Mouse (Mus musculus) embryonic facial prominence, embryonic 10.5 days (tissue): ENCODE measurements around the gene Cdca7l. TPM values are rescaled to one million over a fixed set of nuclear protein-coding genes. Genes with fewer than 3 reads are reported as not detected.
"Not testable (repeated sequence)": the region's sequence is repeated elsewhere in the genome, so short reads cannot be mapped to it uniquely, and the experiment has no call there.

Source experiments
- DNase-seq: peaks from one replicate; pipeline ENCODE4 v3.0.0-alpha.2; 2017; ENCODE audit warnings: low spot score
- H3K27ac ChIP-seq: fragments of 300-500 bp; sonication (generic); replicated peaks from 2 replicates; pipeline ENCODE4 v1.5.1; 2016; ENCODE audit warnings: mild to moderate bottlenecking
- H3K27me3 ChIP-seq: fragments of 300-500 bp; sonication (generic); replicated peaks from 2 replicates; pipeline ENCODE4 v1.6.1; 2016; ENCODE audit warnings: low read depth, mild to moderate bottlenecking; ENCODE audit not compliant: poor library complexity, severe bottlenecking
- H3K36me3 ChIP-seq: fragments of 300-500 bp; sonication (generic); replicated peaks from 2 replicates; pipeline ENCODE4 v1.6.1; 2016; ENCODE audit warnings: mild to moderate bottlenecking, moderate library complexity
- H3K4me1 ChIP-seq: fragments of 300-500 bp; sonication (generic); 2 replicates; pipeline ENCODE4 v1.6.1; 2016
- H3K4me3 ChIP-seq: fragments of 300-500 bp; sonication (generic); 2 replicates; pipeline ENCODE4 v1.5.1; 2016; ENCODE audit warnings: mild to moderate bottlenecking, moderate library complexity
- H3K9me3 ChIP-seq: fragments of 300-500 bp; sonication (generic); 2 replicates; pipeline ENCODE4 v1.6.1; 2016; ENCODE audit warnings: mild to moderate bottlenecking
- WGBS: fragments of 180-500 bp; shearing (Covaris S2); methylation state at CpG from one replicate; pipeline ENCODE4 v1.1.7; 2016; 5-methylcytosine and 5-hydroxymethylcytosine counted together
- polyA plus RNA-seq: library from polyadenylated mRNA; unstranded; fragments of >200 nt; fragmentation: Nextera tagmentation; extraction: Ambion mirVana; gene quantifications from 2 replicates; pipeline ENCODE4 v1.2.1, GENCODE M21; 2016

Gene Cdca7l
- polyA plus RNA-seq: 52.1 and 55.4 TPM in 2 replicates

GRCm38 (mm10) chr12:117803989-117804388, at the start of gene Cdca7l:
TSS of gene Cdca7l (plus strand) at chr12:117804289.
- Histone ChIP-seq H3K27me3 (peaks cover 19% of the 10 kb centered on the region; the same call in 1 of the 2 replicates), H3K4me1 (peaks cover 23% of the 10 kb centered on the region)
- 76% methylated on average over 2 of the region's 6 CpGs for WGBS
- not testable (repeated sequence) for H3K9me3 ChIP-seq, H3K27ac ChIP-seq, DNase-seq, H3K4me3 ChIP-seq, H3K36me3 ChIP-seq

GRCm38 (mm10) chr12:117756010-117756409, 48.1 kb upstream of the Cdca7l start:
- Histone ChIP-seq H3K4me1 (peaks cover 25% of the 10 kb centered on the region), H3K36me3 (no peaks in the 10 kb centered on the region; the same call in 1 of the 2 replicates), H3K9me3 (no peaks in the 10 kb centered on the region), H3K27me3 (no peaks in the 10 kb centered on the region), H3K4me3 (no peak overlapping the region), H3K27ac (no peak overlapping the region)
- DNase-seq: no peak
- WGBS: 69% methylated on average over 7 of the region's 7 CpGs

- Histone ChIP-seq H3K4me1 (peaks cover 12% of the 10 kb centered on the region), H3K9me3 (no peaks in the 10 kb centered on the region), H3K27me3 (no peaks in the 10 kb centered on the region), H3K4me3 (no peak overlapping the region), H3K27ac (no peak overlapping the region), H3K36me3 (no peaks in the 10 kb centered on the region; the same call in 1 of the 2 replicates)
- no peak for DNase-seq
- 85% methylated on average over 5 of the region's 5 CpGs for WGBS
These were observed 43.7 kb upstream of the Cdca7l start for GRCm38 (mm10) chr12:117760373-117760772.

- DNase-seq: no peak
- Histone ChIP-seq H3K36me3 (no peaks in the 10 kb centered on the region; the same call in 1 of the 2 replicates), H3K27ac (no peak overlapping the region), H3K27me3 (no peaks in the 10 kb centered on the region), H3K4me3 (no peak overlapping the region), H3K4me1 (peaks cover 11% of the 10 kb centered on the region), H3K9me3 (no peaks in the 10 kb centered on the region)
These were observed 43.2 kb upstream of the Cdca7l start for GRCm38 (mm10) chr12:117760846-117761245.

GRCm38 (mm10) chr12:117761698-117762097, 42.4 kb upstream of the Cdca7l start:
- Histone ChIP-seq H3K4me3 (no peak overlapping the region), H3K36me3 (no peaks in the 10 kb centered on the region), H3K27me3 (no peaks in the 10 kb centered on the region), H3K27ac (no peak overlapping the region), H3K4me1 (peaks cover 6% of the 10 kb centered on the region; the same call in 1 of the 2 replicates), H3K9me3 (no peaks in the 10 kb centered on the region)
- 68% methylated on average over 1 of the region's 1 CpGs for WGBS
- peak; percentile 26 for DNase-seq

- Histone ChIP-seq H3K36me3 (no peaks in the 10 kb centered on the region), H3K4me3 (no peak overlapping the region), H3K27ac (no peak overlapping the region), H3K9me3 (no peaks in the 10 kb centered on the region), H3K27me3 (no peaks in the 10 kb centered on the region), H3K4me1 (peaks cover 6% of the 10 kb centered on the region; the same call in 1 of the 2 replicates)
- no peak for DNase-seq
- 81% methylated on average over 3 of the region's 3 CpGs for WGBS
These were observed 40.8 kb upstream of the Cdca7l start for GRCm38 (mm10) chr12:117763247-117763646.

- Histone ChIP-seq H3K36me3 (no peaks in the 10 kb centered on the region), H3K27me3 (no peaks in the 10 kb centered on the region), H3K27ac (no peak overlapping the region), H3K4me3 (no peak overlapping the region), H3K9me3 (no peaks in the 10 kb centered on the region), H3K4me1 (peaks cover 6% of the 10 kb centered on the region; the same call in 1 of the 2 replicates)
- 11% methylated on average over 7 of the region's 7 CpGs for WGBS
- peak; percentile 76 for DNase-seq
These were observed 39.2 kb upstream of the Cdca7l start for GRCm38 (mm10) chr12:117764839-117765238.

- no peak overlapping the region for H3K27ac ChIP-seq
- H3K36me3 ChIP-seq: no peaks in the 10 kb centered on the region
- H3K4me3 ChIP-seq: no peak overlapping the region
- 7% methylated on average over 5 of the region's 5 CpGs for WGBS
- peak; percentile 84 for DNase-seq
- no peaks in the 10 kb centered on the region for H3K27me3 ChIP-seq
- no peaks in the 10 kb centered on the region for H3K9me3 ChIP-seq
- H3K4me1 ChIP-seq: no peaks in the 10 kb centered on the region
These were observed 35.0 kb upstream of the Cdca7l start for GRCm38 (mm10) chr12:117769113-117769512.

- Histone ChIP-seq H3K27ac (no peak overlapping the region), H3K36me3 (no peaks in the 10 kb centered on the region), H3K27me3 (no peaks in the 10 kb centered on the region), H3K4me1 (no peaks in the 10 kb centered on the region), H3K9me3 (no peaks in the 10 kb centered on the region), H3K4me3 (no peak overlapping the region)
- no peak for DNase-seq
- 43% methylated on average over 2 of the region's 2 CpGs for WGBS
These were observed 33.9 kb upstream of the Cdca7l start for GRCm38 (mm10) chr12:117770211-117770610.

- Histone ChIP-seq H3K27ac (no peak overlapping the region), H3K4me3 (no peak overlapping the region), H3K9me3 (no peaks in the 10 kb centered on the region), H3K36me3 (no peaks in the 10 kb centered on the region), H3K4me1 (no peaks in the 10 kb centered on the region), H3K27me3 (no peaks in the 10 kb centered on the region)
- DNase-seq: no peak
- 82% methylated on average over 4 of the region's 4 CpGs for WGBS
These were observed 32.9 kb upstream of the Cdca7l start for GRCm38 (mm10) chr12:117771156-117771555.

GRCm38 (mm10) chr12:117772638-117773037, 31.5 kb upstream of the Cdca7l start:
- Histone ChIP-seq H3K4me1 (no peaks in the 10 kb centered on the region), H3K27me3 (no peaks in the 10 kb centered on the region), H3K9me3 (no peaks in the 10 kb centered on the region), H3K27ac (no peak overlapping the region), H3K36me3 (no peaks in the 10 kb centered on the region), H3K4me3 (no peak overlapping the region)
- DNase-seq: peak; percentile 72
- under 1% methylated on average over 2 of the region's 2 CpGs for WGBS

- Histone ChIP-seq H3K27ac (no peak overlapping the region), H3K36me3 (no peaks in the 10 kb centered on the region), H3K27me3 (no peaks in the 10 kb centered on the region), H3K9me3 (no peaks in the 10 kb centered on the region), H3K4me1 (no peaks in the 10 kb centered on the region), H3K4me3 (no peak overlapping the region)
- no peak for DNase-seq
- 59% methylated on average over 5 of the region's 5 CpGs for WGBS
These were observed 27.2 kb upstream of the Cdca7l start for GRCm38 (mm10) chr12:117776841-117777240.

GRCm38 (mm10) chr12:117781360-117781759, 22.7 kb upstream of the Cdca7l start:
- Histone ChIP-seq H3K9me3 (no peaks in the 10 kb centered on the region), H3K27me3 (no peaks in the 10 kb centered on the region), H3K27ac (no peak overlapping the region), H3K4me3 (no peak overlapping the region), H3K4me1 (no peaks in the 10 kb centered on the region), H3K36me3 (no peaks in the 10 kb centered on the region)
- 41% methylated on average over 2 of the region's 2 CpGs for whole genome bisulfite sequencing
- no peak for DNase-seq
